Mouse (Mus musculus): Measurements from ENCODE around the gene 1700029H14Rik. TPM values are rescaled to one million over a fixed set of nuclear protein-coding genes. Genes with fewer than 3 reads are reported as not detected.

1700029H14Rik gene
- polyA plus RNA-seq, 1 experiment from 2014 or later, result not detected

- Histone ChIP-seq H3K27me3 (ENCODE audit: control insufficient read depth, insufficient read depth, low read length) (no peaks in the 10 kb centered on the region), H3K27ac (ENCODE audit: low read length) (no peak overlapping the region), H3K36me3 (ENCODE audit: control insufficient read depth, insufficient read depth, low read length) (no peaks in the 10 kb centered on the region), H3K4me3 (ENCODE audit: low read depth, low read length) (no peak overlapping the region), H3K9me3 (ENCODE audit: control insufficient read depth, low read depth, low read length) (no peaks in the 10 kb centered on the region), H3K4me2 (replicated peaks; ENCODE audit: low read depth, low read length) (no peak overlapping the region), H3K9ac (replicated peaks; ENCODE audit: low read depth, low read length) (no peak overlapping the region), H3K4me1 (ENCODE audit: control insufficient read depth, insufficient read depth, low read length) (peaks cover 1% of the 10 kb centered on the region; the same call in 1 of the 2 replicates)
- WGBS, result 26% methylated on average over 7 of the region's 7 CpGs
- ATAC-seq (ENCODE audit: insufficient number of reproducible peaks, insufficient read depth, low FRiP score, low read depth), result 0 out of 2 replicates have a peak, but pooled peaks have one; percentile 23
Observed at GRCm38 (mm10) chr8:13521392-13521791, 40.9 kb downstream of the 1700029H14Rik start.

- no peak overlapping the region for H3K4me3 ChIP-seq (ENCODE audit: low read depth, low read length)
- H3K27me3 ChIP-seq (ENCODE audit: control insufficient read depth, insufficient read depth, low read length), result no peaks in the 10 kb centered on the region
- no peak overlapping the region for H3K9ac ChIP-seq (replicated peaks; ENCODE audit: low read depth, low read length)
- H3K9me3 ChIP-seq (ENCODE audit: control insufficient read depth, low read depth, low read length), result no peaks in the 10 kb centered on the region
- peaks cover 3% of the 10 kb centered on the region; the same call in 1 of the 2 replicates for H3K4me1 ChIP-seq (ENCODE audit: control insufficient read depth, insufficient read depth, low read length)
- no peak overlapping the region for H3K27ac ChIP-seq (ENCODE audit: low read length)
- no peak overlapping the region for H3K4me2 ChIP-seq (replicated peaks; ENCODE audit: low read depth, low read length)
- no peaks in the 10 kb centered on the region for H3K36me3 ChIP-seq (ENCODE audit: control insufficient read depth, insufficient read depth, low read length)
- no peak for ATAC-seq (ENCODE audit: insufficient number of reproducible peaks, insufficient read depth, low FRiP score, low read depth)
- 61% methylated on average over 6 of the region's 6 CpGs for WGBS
Observed at GRCm38 (mm10) chr8:13520349-13520748, 41.9 kb downstream of the 1700029H14Rik start.

GRCm38 (mm10) chr8:13519503-13519902 lies 42.8 kb downstream of the 1700029H14Rik start:
- H3K4me2 ChIP-seq (replicated peaks; ENCODE audit: low read depth, low read length), result no peak overlapping the region
- H3K27me3 ChIP-seq (ENCODE audit: control insufficient read depth, insufficient read depth, low read length), result no peaks in the 10 kb centered on the region
- H3K9me3 ChIP-seq (ENCODE audit: control insufficient read depth, low read depth, low read length), result no peaks in the 10 kb centered on the region
- ATAC-seq (ENCODE audit: insufficient number of reproducible peaks, insufficient read depth, low FRiP score, low read depth), result no peak
- H3K36me3 ChIP-seq (ENCODE audit: control insufficient read depth, insufficient read depth, low read length), result no peaks in the 10 kb centered on the region
- H3K4me1 ChIP-seq (ENCODE audit: control insufficient read depth, insufficient read depth, low read length), result peaks cover 3% of the 10 kb centered on the region; the same call in 1 of the 2 replicates
- 57% methylated on average over 9 of the region's 9 CpGs for WGBS
- H3K27ac ChIP-seq (ENCODE audit: low read length), result no peak overlapping the region
- no peak overlapping the region for H3K4me3 ChIP-seq (ENCODE audit: low read depth, low read length)
- H3K9ac ChIP-seq (replicated peaks; ENCODE audit: low read depth, low read length), result no peak overlapping the region

DNA sequence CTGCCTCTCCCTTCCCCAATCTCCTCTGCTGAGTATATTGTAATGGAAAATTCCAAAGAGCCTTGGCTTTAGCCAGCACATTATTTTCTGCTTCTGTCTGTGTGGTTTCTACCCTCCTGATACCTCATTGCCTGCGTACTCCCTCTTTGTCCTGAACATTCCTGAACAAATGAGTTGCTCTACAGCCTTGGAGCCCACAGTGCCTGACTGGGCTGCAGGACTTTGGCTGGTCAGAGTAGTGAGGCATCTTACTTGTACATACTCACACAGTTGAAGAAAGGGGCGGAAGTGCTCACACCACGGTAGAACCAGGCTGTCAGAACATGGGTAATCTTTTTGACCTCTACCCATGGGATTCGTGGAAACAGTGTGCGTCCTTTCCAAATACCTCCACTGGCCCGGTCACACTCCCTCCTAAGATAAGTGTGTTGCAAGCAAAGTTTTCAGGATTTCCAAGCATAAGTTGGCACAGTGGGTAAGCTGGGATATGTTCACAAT lies 44.9 kb downstream of the 1700029H14Rik start:
- Histone ChIP-seq H3K4me1 (ENCODE audit: control insufficient read depth, insufficient read depth, low read length) (peaks cover 11% of the 10 kb centered on the region), H3K36me3 (ENCODE audit: control insufficient read depth, insufficient read depth, low read length) (no peaks in the 10 kb centered on the region), H3K4me2 (replicated peaks; ENCODE audit: low read depth, low read length) (no peak overlapping the region), H3K27me3 (ENCODE audit: control insufficient read depth, insufficient read depth, low read length) (no peaks in the 10 kb centered on the region), H3K9me3 (ENCODE audit: control insufficient read depth, low read depth, low read length) (no peaks in the 10 kb centered on the region), H3K4me3 (ENCODE audit: low read depth, low read length) (no peak overlapping the region), H3K27ac (ENCODE audit: low read length) (peak overlapping the region; percentile 21; the same call in 1 of the 2 replicates), H3K9ac (replicated peaks; ENCODE audit: low read depth, low read length) (no peak overlapping the region)
- ATAC-seq (ENCODE audit: insufficient number of reproducible peaks, insufficient read depth, low FRiP score, low read depth), result no peak
- WGBS, result 80% methylated on average over 6 of the region's 6 CpGs

GRCm38 (mm10) chr8:13516728-13517127 lies 45.5 kb downstream of the 1700029H14Rik start:
- H3K27ac ChIP-seq (ENCODE audit: low read length), result peak overlapping the region; percentile 24; the same call in 1 of the 2 replicates

DNA sequence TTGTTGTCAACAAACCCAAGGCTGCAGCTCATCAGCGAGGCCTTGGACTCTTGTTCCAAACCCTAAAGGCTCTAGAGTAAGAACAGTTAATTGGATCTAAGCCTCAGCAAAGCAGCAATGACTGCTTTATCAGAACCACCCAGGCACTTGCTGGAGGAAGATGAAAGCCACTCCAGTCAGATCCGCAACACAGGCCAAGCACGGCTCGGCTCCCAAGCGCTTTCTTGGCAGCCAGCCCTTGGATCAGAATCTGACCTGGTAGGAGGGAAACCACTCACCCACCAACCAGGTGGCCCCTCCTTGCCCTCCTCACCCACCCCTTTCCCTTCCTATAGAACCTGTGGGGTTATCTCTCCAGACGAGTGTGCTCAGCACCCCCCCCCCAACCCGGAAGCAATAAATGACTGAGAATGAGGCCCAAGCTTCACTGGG lies 46.2 kb downstream of the 1700029H14Rik start:
- Histone ChIP-seq H3K4me2 (replicated peaks; ENCODE audit: low read depth, low read length) (no peak overlapping the region), H3K27ac (ENCODE audit: low read length) (peak overlapping the region; percentile 24; the same call in 1 of the 2 replicates), H3K9me3 (ENCODE audit: control insufficient read depth, low read depth, low read length) (no peaks in the 10 kb centered on the region), H3K27me3 (ENCODE audit: control insufficient read depth, insufficient read depth, low read length) (no peaks in the 10 kb centered on the region), H3K4me1 (ENCODE audit: control insufficient read depth, insufficient read depth, low read length) (peaks cover 14% of the 10 kb centered on the region), H3K36me3 (ENCODE audit: control insufficient read depth, insufficient read depth, low read length) (no peaks in the 10 kb centered on the region), H3K4me3 (ENCODE audit: low read depth, low read length) (no peak overlapping the region), H3K9ac (replicated peaks; ENCODE audit: low read depth, low read length) (no peak overlapping the region)
- 70% methylated on average over 7 of the region's 7 CpGs for WGBS
- ATAC-seq (ENCODE audit: insufficient number of reproducible peaks, insufficient read depth, low FRiP score, low read depth), result no peak

More at GRCm38 (mm10) chr8:13516728-13517127, 45.5 kb downstream of the 1700029H14Rik start:
- WGBS, result 67% methylated on average over 5 of the region's 5 CpGs
- no peaks in the 10 kb centered on the region for H3K27me3 ChIP-seq (ENCODE audit: control insufficient read depth, insufficient read depth, low read length)
- no peaks in the 10 kb centered on the region for H3K36me3 ChIP-seq (ENCODE audit: control insufficient read depth, insufficient read depth, low read length)
- H3K4me1 ChIP-seq (ENCODE audit: control insufficient read depth, insufficient read depth, low read length), result peaks cover 14% of the 10 kb centered on the region
- H3K9ac ChIP-seq (replicated peaks; ENCODE audit: low read depth, low read length), result no peak overlapping the region
- H3K4me2 ChIP-seq (replicated peaks; ENCODE audit: low read depth, low read length), result no peak overlapping the region
- no peak for ATAC-seq (ENCODE audit: insufficient number of reproducible peaks, insufficient read depth, low FRiP score, low read depth)
- no peaks in the 10 kb centered on the region for H3K9me3 ChIP-seq (ENCODE audit: control insufficient read depth, low read depth, low read length)
- H3K4me3 ChIP-seq (ENCODE audit: low read depth, low read length), result no peak overlapping the region

DNA sequence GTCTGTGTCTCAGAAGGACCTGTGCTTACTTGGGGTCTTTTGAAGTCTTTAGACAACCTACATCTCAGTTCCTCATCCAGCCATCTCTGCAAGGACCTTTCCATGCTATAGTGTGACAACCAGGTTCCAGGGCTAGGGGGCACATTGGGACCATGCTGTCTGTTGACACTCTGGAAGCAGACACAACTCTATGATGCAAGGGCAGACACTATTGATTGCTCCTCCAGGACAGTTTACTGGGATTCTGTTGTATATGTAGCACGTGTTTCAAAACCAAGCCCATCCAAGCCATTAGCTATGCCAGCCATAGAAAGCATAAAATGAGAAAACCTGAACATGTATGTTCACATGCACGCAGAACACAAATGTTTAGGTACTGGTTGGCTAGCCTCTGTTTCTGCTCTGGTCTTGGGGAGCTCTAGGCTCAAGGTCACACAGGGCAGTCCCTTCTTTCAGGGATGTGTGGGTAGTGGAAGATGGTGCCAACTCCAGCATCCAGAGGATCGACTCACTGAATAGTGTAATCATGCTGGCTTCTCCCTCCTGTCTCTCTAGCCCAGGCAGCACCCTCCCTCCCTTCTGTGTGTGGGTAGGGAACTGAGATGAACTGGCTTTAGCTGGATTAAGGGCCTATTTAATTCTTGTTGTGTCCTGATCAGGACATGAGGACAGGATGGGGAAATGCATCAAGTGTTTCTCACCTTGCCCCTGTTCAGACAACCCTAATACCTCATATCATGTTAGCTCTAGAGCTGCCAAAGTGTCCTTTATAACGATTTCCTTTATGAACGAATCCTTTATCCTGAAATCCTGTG lies 48.5 kb downstream of the 1700029H14Rik start:
- Histone ChIP-seq H3K27ac (ENCODE audit: low read length) (no peak overlapping the region), H3K9me3 (ENCODE audit: control insufficient read depth, low read depth, low read length) (no peaks in the 10 kb centered on the region), H3K36me3 (ENCODE audit: control insufficient read depth, insufficient read depth, low read length) (no peaks in the 10 kb centered on the region), H3K4me3 (ENCODE audit: low read depth, low read length) (no peak overlapping the region), H3K9ac (replicated peaks; ENCODE audit: low read depth, low read length) (no peak overlapping the region), H3K4me1 (ENCODE audit: control insufficient read depth, insufficient read depth, low read length) (peaks cover 14% of the 10 kb centered on the region), H3K27me3 (ENCODE audit: control insufficient read depth, insufficient read depth, low read length) (no peaks in the 10 kb centered on the region), H3K4me2 (replicated peaks; ENCODE audit: low read depth, low read length) (no peak overlapping the region)
- 80% methylated on average over 5 of the region's 5 CpGs for WGBS
- ATAC-seq (ENCODE audit: insufficient number of reproducible peaks, insufficient read depth, low FRiP score, low read depth), result no peak

GRCm38 (mm10) chr8:13512677-13513076 lies 49.6 kb downstream of the 1700029H14Rik start:
- H3K4me3 ChIP-seq (ENCODE audit: low read depth, low read length), result no peak overlapping the region
- no peak overlapping the region for H3K4me2 ChIP-seq (replicated peaks; ENCODE audit: low read depth, low read length)
- ATAC-seq (ENCODE audit: insufficient number of reproducible peaks, insufficient read depth, low FRiP score, low read depth), result no peak; the same call in 1 of the 2 replicates
- peaks cover 18% of the 10 kb centered on the region for H3K4me1 ChIP-seq (ENCODE audit: control insufficient read depth, insufficient read depth, low read length)
- no peak overlapping the region for H3K9ac ChIP-seq (replicated peaks; ENCODE audit: low read depth, low read length)
- no peaks in the 10 kb centered on the region for H3K9me3 ChIP-seq (ENCODE audit: control insufficient read depth, low read depth, low read length)
- peak overlapping the region; percentile 21; the same call in 1 of the 2 replicates for H3K27ac ChIP-seq (ENCODE audit: low read length)
- whole genome bisulfite sequencing, result 48% methylated on average over 6 of the region's 6 CpGs
- H3K36me3 ChIP-seq (ENCODE audit: control insufficient read depth, insufficient read depth, low read length), result no peaks in the 10 kb centered on the region
- no peaks in the 10 kb centered on the region for H3K27me3 ChIP-seq (ENCODE audit: control insufficient read depth, insufficient read depth, low read length)
